Mouse (Mus musculus) CH12F3 (cell line): ENCODE results near the gene Commd4.
"Not testable (repeated sequence)": the region's sequence is repeated elsewhere in the genome, so short reads cannot be mapped to it uniquely, and the experiment has no call there.

Experiments used
- in situ Hi-C: fragments of 300-500 bp; cut with MboI; formaldehyde crosslinking; loops from 2 replicates; pipeline ENCODE4 v1.14.3; 2020; ENCODE audit warnings: low sequenced_read_pairs

Gene Commd4

GRCm38 (mm10) chr9:57158013-57158470 is at the start of gene Commd4:
Gene Commd4 (minus strand): TSS chr9:57158331.
- in situ Hi-C loops = no loop called here

DNA sequence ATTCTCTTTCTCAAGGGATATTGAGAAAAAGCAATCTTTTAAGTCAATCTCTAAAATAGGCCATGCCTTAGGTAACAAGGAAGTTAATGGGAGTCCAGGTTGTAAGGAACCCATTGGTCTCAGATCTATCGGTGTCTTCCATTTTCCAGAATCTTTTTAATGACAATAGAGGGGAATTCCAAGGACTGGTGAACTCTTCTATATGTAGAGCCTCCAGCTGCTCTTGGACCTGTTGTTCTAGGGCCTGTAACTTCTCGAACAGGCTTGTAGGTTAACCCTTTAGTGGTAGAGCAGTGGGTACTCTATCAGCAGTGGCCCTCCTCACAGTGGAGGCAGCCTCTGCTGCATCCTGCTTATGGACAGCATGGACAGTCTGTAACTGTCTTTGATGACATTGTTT is 48.8 kb upstream of the Commd4 start:
- in situ Hi-C loops = no loop called here

GRCm38 (mm10) chr9:57203571-57203970 is 45.4 kb upstream of the Commd4 start:
- in situ Hi-C loops = not testable (repeated sequence)

- in situ Hi-C loops = no loop called here
These were observed 44.9 kb upstream of the Commd4 start for GRCm38 (mm10) chr9:57202981-57203380.

- in situ Hi-C loops = no loop called here
These were observed 39.3 kb upstream of the Commd4 start for GRCm38 (mm10) chr9:57197414-57197813.

- in situ Hi-C loops = no loop called here
These were observed 38.6 kb upstream of the Commd4 start for GRCm38 (mm10) chr9:57196708-57197107.

GRCm38 (mm10) chr9:57168411-57168810 is 10.3 kb upstream of the Commd4 start:
- in situ Hi-C loops = no loop called here

- in situ Hi-C loops = no loop called here
These were observed 8.0 kb upstream of the Commd4 start for GRCm38 (mm10) chr9:57166173-57166572.

DNA sequence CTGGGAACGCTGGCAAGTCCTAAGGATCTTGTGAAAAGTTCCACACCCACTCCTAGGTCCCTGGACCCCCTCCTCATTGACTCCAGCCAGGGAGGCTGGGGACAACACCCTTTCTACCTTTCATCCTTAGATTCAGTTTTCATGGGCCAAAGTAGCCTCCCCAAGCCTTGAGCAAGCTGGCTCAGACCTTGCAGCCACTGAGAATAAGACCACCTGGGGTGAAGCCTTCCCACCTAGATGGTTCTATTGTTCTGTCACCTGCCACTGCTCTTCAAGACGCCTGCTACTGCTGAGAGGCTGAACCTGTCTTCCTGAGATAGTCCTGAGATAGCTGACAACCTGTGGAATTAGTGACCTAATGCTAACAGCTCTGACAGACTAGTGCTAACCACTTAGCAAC is 5.0 kb upstream of the Commd4 start:
- in situ Hi-C loops = no loop called here

DNA sequence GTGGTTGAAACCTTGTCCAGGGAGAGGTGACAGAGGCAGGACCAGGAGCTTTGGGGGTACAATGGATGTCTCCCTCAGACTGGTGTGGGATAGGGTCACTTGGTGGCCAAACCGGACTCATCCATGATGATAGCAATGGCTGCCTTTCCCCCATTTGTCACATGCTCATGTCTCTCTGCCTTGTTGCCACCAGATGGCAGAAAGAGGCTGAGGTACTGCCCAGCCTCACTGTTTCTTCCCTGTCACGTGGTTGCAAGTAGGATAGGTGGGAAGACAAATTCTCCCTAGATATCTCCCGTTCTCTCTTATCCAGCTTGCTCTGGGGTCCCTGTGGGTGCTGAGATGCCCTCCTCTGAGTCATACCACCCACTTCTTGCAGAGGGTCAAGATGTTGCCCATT is 4.4 kb upstream of the Commd4 start:
- in situ Hi-C loops = no loop called here

- in situ Hi-C loops = no loop called here
These were observed 375 bp upstream of the Commd4 start for GRCm38 (mm10) chr9:57158506-57158905.

DNA sequence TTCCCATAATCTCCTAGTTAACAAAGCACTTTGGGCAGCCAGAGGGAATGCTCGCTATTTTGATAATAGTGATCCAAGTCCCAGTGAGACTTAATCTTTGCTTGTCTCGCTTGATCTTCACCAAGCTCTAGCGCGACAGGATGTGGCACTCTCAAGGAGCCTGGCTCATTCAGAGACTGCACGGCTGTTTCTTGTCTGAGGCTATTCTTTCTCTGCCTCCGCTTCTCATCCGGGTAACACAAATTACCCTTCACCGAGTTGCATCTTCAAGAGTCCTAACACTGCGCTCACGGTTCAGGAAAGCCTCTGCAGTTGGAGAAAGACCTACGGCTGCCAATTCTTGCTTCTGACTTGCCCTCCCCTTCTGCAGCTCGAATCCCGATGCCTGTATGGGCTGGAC is 632 bp downstream of the Commd4 start:
- in situ Hi-C loops = no loop called here

GRCm38 (mm10) chr9:57156823-57157222 is 1.3 kb downstream of the Commd4 start:
- in situ Hi-C loops = no loop called here

GRCm38 (mm10) chr9:57156383-57156782 is 1.7 kb downstream of the Commd4 start:
- in situ Hi-C loops = no loop called here

DNA sequence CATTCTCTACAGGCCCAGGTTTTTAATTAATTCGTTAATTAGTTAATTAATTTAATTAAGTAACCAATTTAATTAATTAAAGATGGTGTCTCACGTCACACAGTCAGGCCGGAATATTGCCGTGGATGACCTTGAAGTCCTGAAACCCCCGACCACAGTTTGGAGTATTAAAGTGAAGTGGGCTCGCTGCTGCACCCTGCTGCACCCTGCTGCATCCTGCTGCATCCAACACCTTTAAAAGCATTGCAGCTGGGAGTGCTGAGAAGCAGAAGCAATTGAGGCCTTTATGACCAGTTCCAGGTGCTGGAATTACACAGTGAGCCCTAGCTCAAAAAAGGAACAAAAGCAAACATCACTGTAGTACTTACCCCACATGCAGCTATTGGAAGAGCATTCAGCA is 5.8 kb downstream of the Commd4 start:
- in situ Hi-C loops = no loop called here

DNA sequence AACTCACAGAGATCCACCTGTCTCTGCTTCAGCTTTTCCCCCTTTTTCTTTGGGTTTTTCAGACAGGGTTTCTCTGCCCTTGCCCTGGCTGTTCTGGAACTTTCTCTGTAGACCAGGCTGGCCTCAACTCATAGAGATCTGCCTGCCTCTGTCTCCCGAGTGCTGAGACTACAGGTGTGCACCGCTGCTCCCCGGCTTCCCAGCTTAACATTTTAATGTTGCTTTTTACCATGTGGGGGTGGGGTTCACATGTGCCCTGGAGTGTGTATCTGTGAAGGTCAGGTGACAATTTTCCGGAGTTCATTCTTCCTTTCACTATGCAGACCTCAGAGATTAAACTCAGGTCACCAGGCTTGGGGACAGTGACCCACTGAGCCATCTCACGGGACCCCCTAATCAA is 7.9 kb downstream of the Commd4 start:
- in situ Hi-C loops = no loop called here

- in situ Hi-C loops = no loop called here
These were observed 9.1 kb downstream of the Commd4 start for GRCm38 (mm10) chr9:57149021-57149420.

- in situ Hi-C loops = no loop called here
These were observed 9.8 kb downstream of the Commd4 start, which contains the start of gene Neil1 for GRCm38 (mm10) chr9:57148144-57148878. Gene Neil1 (minus strand): TSS chr9:57148305.

GRCm38 (mm10) chr9:57147205-57148143 is 10.7 kb downstream of the Commd4 start:
- in situ Hi-C loops = no loop called here

GRCm38 (mm10) chr9:57146451-57147066 is 11.6 kb downstream of the Commd4 start:
- in situ Hi-C loops = no loop called here

GRCm38 (mm10) chr9:57144830-57145229 is 13.3 kb downstream of the Commd4 start:
- in situ Hi-C loops = no loop called here
